ENCODE assay signal across 9 mouse cellular contexts in the genomic region with DNA sequence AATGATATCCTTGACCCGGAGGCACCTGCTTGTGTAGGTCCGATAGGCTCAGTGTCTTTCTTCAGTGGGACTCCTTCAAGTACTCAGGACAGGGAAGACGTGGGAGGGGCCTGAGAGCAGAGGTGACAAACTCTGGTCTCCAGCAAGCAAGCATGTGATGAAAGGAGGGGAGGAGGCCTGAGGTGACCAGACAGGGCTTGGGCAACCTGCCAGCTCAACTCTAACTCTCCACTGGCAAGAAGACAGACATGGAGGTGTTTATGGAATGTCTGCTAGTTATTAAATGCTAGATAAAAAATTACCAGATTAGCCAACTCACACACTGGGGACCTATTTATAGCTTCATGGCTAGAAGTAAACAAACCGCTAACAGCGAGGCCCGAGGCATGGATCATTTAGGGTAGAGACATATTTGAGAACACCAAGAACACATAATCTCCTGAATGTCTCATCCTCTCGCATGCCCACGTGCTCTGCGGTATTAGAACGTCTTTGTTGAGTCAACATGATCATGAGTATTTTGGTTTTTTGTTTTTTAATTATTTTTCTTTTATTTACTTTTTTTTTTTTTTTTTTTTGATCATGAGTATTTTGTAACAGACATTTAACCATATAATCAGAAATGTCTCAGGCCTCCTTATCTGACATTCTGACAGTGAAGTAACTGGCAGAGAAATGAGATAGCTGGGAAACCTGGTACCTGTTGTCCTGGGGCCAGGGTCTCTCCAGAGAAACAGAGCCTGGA. TPM values are rescaled to one million over a fixed set of nuclear protein-coding genes. Genes with fewer than 3 reads are reported as not detected.
DNase-seq lines count a peak whose midpoint lies in the region; ATAC-seq and TF ChIP-seq lines count a peak whose summit lies in the region.
"Had no signal": no experiment of that assay in that cellular context is flagged by ENCODE, and none has a peak within 500 bp of the region (broad histone marks: within the 10 kb centered on the region; RNA-seq: fewer than 3 reads in every experiment).

No protein-coding gene starts in this region.

- H3K4me2 ChIP-seq in liver, embryonic 14.5 days (ENCODE audit: low read depth): no peak overlapping the region

- peak; percentile 55 for DNase-seq in 416B (ENCODE audit: low read depth)
- peak; percentile 13 for DNase-seq in R1 (ENCODE audit: low read depth, low spot score)
- DNase-seq in heart, postnatal 14 days: peak; percentile 68 to 70
- no peak for DNase-seq in liver, embryonic 14.5 days (ENCODE audit: low read depth in 3 of 3, low spot score in 3 of 3)
- no peak for DNase-seq in right cerebral cortex, adult 2 months (ENCODE audit: low spot score in 2 of 2)
- no peak for DNase-seq in embryo, embryonic 10 days (ENCODE audit: low spot score)
- no peak for DNase-seq in spleen, postnatal 36 days (ENCODE audit: low spot score in 2 of 2)

- H3K27ac ChIP-seq in liver, embryonic 14.5 days: no peak overlapping the region

- TF ChIP-seq CTCF in liver, embryonic 14.5 days (IDR thresholded peaks at IDR 0.05; ENCODE audit: low read depth): no peak

- intact Hi-C loops in heart, postnatal 14 days (cut with DNase I): no loop called here

- no peaks in the 10 kb centered on the region for H3K36me3 ChIP-seq in liver, embryonic 14.5 days (replicated peaks; ENCODE audit: control insufficient read depth, insufficient read depth, low read depth)

- no peak overlapping the region for H3K9ac ChIP-seq in liver, embryonic 14.5 days (replicated peaks)

- peak; percentile 16; the same call in 1 of the 2 replicates for TF ChIP-seq EP300 in liver, embryonic 14.5 days (IDR thresholded peaks at IDR 0.05; ENCODE audit: low read depth)

- no peaks in the 10 kb centered on the region for H3K9me3 ChIP-seq in liver, embryonic 14.5 days (ENCODE audit: control insufficient read depth, low read length)
- H3K9me3 ChIP-seq: megakaryocyte, embryonic 14.5 days had no signal

- H3K27me3 ChIP-seq in liver, embryonic 14.5 days (ENCODE audit: control insufficient read depth, insufficient read depth, low read length): no peaks in the 10 kb centered on the region
- H3K27me3 ChIP-seq: megakaryocyte, embryonic 14.5 days had no signal

- H3K4me3 ChIP-seq in liver, embryonic 14.5 days (ENCODE audit: insufficient read depth in 1 of 2, low read depth in 2 of 2, low read length in 2 of 2): no peak overlapping the region
- H3K4me3 ChIP-seq: megakaryocyte, embryonic 14.5 days had no signal

- WGBS in liver, embryonic 14.5 days (ENCODE audit: insufficient replicate concordance): 62% methylated on average over 10 of the region's 10 CpGs

- 0 out of 2 replicates have a peak, but pooled peaks have one; percentile 8 for ATAC-seq in liver, embryonic 14.5 days (ENCODE audit: insufficient read depth)
- ATAC-seq: hindbrain, embryonic 16.5 days had no signal

- H3K4me1 ChIP-seq in liver, embryonic 14.5 days (replicated peaks; ENCODE audit: control insufficient read depth in 2 of 2, insufficient read depth in 2 of 2, low read length in 1 of 2): peaks cover 17 to 28% of the 10 kb centered on the region in 2 experiments

RNA-seq across cellular contexts. Expression of a gene that starts 53.0 kb away (rescaled TPM):
- total RNA-seq in heart, postnatal 14 days (2021): 10 to 100 TPM; 27.3 to 30.8 TPM
- 2.4 and 3.1 TPM in 2 replicates for polyA plus RNA-seq in liver, embryonic 14.5 days (2012; rRNA removed)
- 2.8 and 2.9 TPM in 2 replicates for polyA plus RNA-seq in liver, embryonic 14.5 days (2014; fragmentation: Nextera tagmentation; extraction: Ambion mirVana)

RNA-seq across cellular contexts. Expression of a gene that starts 58.4 kb away (rescaled TPM):
- not detected for total RNA-seq in heart, postnatal 14 days (2021)
- polyA plus RNA-seq in liver, embryonic 14.5 days (2012; rRNA removed): 0.02 TPM in 1 of 2 replicates, not detected in the other
- polyA plus RNA-seq in liver, embryonic 14.5 days (2014; fragmentation: Nextera tagmentation; extraction: Ambion mirVana): not detected in 2 replicates

Comparison
In these comparisons a context has a peak if more than half of its experiments do, and no peak if none do; other contexts are left out.
1. DNase-seq: peak in 416B (single experiment), R1 (single experiment) and heart, postnatal 14 days (2 of 2); none in liver, embryonic 14.5 days (0 of 3), right cerebral cortex, adult 2 months (0 of 2), embryo, embryonic 10 days (single experiment) and spleen, postnatal 36 days (0 of 2).